Mouse (Mus musculus) midbrain, embryonic 14.5 days (tissue): ENCODE data around the gene Strc. TPM values are rescaled to one million over a fixed set of nuclear protein-coding genes. Genes with fewer than 3 reads are reported as not detected.

Experiments
- ATAC-seq: fragments of 200-750 bp; cut with Nextera tagmentation; 2 replicates; pipeline ENCODE4 v1.8.0; 2017; ENCODE audit warnings: moderate number of reproducible peaks, moderate library complexity; ENCODE audit not compliant: low FRiP score, low TSS enrichment
- DNase-seq: peaks from one replicate; pipeline ENCODE4 v3.0.0-alpha.2; 2015
- H3K27ac ChIP-seq: fragments of 300-500 bp; sonication (generic); replicated peaks from 2 replicates; pipeline ENCODE4 v1.5.1; 2014; ENCODE audit warnings: mild to moderate bottlenecking, low read depth, low read length, moderate library complexity
- H3K27me3 ChIP-seq: fragments of 300-500 bp; sonication (generic); 2 replicates; pipeline ENCODE4 v1.6.1; 2014; ENCODE audit warnings: low read length, control low read depth, mixed read lengths; ENCODE audit not compliant: control insufficient read depth, insufficient read depth
- H3K36me3 ChIP-seq: fragments of 300-500 bp; sonication (generic); 2 replicates; pipeline ENCODE4 v1.6.1; 2014; ENCODE audit warnings: low read length, control low read depth; ENCODE audit not compliant: control insufficient read depth, insufficient read depth
- H3K4me1 ChIP-seq: fragments of 300-500 bp; sonication (generic); 2 replicates; pipeline ENCODE4 v1.6.1; 2014; ENCODE audit warnings: mild to moderate bottlenecking, antibody characterized with exemption, low read length, control low read depth; ENCODE audit not compliant: control insufficient read depth, insufficient read depth
- H3K4me2 ChIP-seq: fragments of 300-500 bp; sonication (generic); 2 replicates; pipeline ENCODE4 v1.6.1; 2014; ENCODE audit warnings: mild to moderate bottlenecking, low read length, moderate library complexity
- H3K4me3 ChIP-seq: fragments of 300-500 bp; sonication (generic); replicated peaks from 2 replicates; pipeline ENCODE4 v1.5.1; 2014; ENCODE audit warnings: low read depth, low read length
- H3K9ac ChIP-seq: fragments of 300-500 bp; sonication (generic); replicated peaks from 2 replicates; pipeline ENCODE4 v1.6.1; 2014; ENCODE audit warnings: mild to moderate bottlenecking, low read length, moderate library complexity
- H3K9me3 ChIP-seq: fragments of 300-500 bp; sonication (generic); 2 replicates; pipeline ENCODE4 v1.6.1; 2016; ENCODE audit warnings: low read length, control low read depth, mixed read lengths; ENCODE audit not compliant: control insufficient read depth
- whole genome bisulfite sequencing: fragments of 180-500 bp; shearing (Covaris S2); extraction: QIAGEN DNeasy Blood & Tissue Kit; methylation state at CpG from one replicate; pipeline ENCODE4 v1.1.7; 2014; 5-methylcytosine and 5-hydroxymethylcytosine counted together
- polyA plus RNA-seq: library from polyadenylated mRNA; unstranded; fragments of >200 nt; fragmentation: Nextera tagmentation; extraction: Ambion mirVana; gene quantifications from 2 replicates; pipeline ENCODE4 v1.2.1, GENCODE M21; 2014

The Strc gene
- polyA plus RNA-seq, 1 experiment from 2014 or later: not detected

DNA sequence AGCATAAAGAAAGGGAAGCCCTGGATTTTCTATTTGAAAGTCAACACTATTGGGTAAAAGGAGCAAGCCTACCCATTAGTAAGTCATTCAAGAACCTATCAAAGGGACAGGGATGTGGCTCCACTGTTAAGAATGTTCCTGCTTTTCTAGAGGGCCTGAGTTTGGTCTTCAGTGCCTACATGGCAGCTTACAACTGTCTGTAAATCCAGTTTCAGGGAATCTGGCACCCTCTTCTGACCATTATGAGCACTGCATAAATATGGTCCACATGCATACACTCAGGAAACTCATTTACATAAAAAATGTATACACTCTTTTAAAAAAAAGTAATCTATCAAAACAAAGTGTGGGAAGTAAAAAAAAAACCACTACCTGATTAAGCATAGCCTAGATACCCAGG lies 47.9 kb downstream of the Strc start:
- Histone ChIP-seq H3K4me2 (no peak overlapping the region), H3K4me1 (no peaks in the 10 kb centered on the region), H3K4me3 (no peak overlapping the region), H3K27ac (no peak overlapping the region), H3K36me3 (peaks cover 36% of the 10 kb centered on the region), H3K27me3 (no peaks in the 10 kb centered on the region), H3K9me3 (no peaks in the 10 kb centered on the region), H3K9ac (no peak overlapping the region)
- ATAC-seq: no peak
- DNase-seq: no peak

DNA sequence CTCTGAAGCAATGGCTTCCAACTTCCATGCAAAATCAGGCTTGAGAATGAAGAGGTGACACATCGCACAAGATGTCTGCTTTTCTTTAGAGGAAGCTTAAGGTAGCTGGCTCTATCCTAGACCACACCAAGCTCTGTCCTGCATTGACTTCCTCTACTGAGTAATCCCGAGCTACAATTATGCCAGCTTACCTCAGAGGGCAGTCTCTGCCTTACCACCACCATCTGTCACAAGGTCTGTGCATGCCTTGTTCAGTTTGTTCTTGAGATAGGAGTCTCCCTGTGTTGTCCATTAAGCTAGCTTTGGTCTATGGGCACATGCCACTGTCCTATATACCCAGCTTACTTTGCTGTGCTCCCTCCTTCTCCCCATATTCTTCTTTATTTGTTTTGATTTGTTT lies 57.5 kb downstream of the Strc start:
- H3K4me2 ChIP-seq: no peak overlapping the region
- no peak overlapping the region for H3K27ac ChIP-seq
- no peaks in the 10 kb centered on the region for H3K27me3 ChIP-seq
- H3K9ac ChIP-seq: no peak overlapping the region
- DNase-seq (no peak), ATAC-seq (no peak)
- 90% methylated on average over 2 of the region's 2 CpGs for WGBS
- H3K9me3 ChIP-seq: no peaks in the 10 kb centered on the region
- no peaks in the 10 kb centered on the region for H3K4me1 ChIP-seq
- peaks cover 28% of the 10 kb centered on the region for H3K36me3 ChIP-seq
- H3K4me3 ChIP-seq: no peak overlapping the region

DNA sequence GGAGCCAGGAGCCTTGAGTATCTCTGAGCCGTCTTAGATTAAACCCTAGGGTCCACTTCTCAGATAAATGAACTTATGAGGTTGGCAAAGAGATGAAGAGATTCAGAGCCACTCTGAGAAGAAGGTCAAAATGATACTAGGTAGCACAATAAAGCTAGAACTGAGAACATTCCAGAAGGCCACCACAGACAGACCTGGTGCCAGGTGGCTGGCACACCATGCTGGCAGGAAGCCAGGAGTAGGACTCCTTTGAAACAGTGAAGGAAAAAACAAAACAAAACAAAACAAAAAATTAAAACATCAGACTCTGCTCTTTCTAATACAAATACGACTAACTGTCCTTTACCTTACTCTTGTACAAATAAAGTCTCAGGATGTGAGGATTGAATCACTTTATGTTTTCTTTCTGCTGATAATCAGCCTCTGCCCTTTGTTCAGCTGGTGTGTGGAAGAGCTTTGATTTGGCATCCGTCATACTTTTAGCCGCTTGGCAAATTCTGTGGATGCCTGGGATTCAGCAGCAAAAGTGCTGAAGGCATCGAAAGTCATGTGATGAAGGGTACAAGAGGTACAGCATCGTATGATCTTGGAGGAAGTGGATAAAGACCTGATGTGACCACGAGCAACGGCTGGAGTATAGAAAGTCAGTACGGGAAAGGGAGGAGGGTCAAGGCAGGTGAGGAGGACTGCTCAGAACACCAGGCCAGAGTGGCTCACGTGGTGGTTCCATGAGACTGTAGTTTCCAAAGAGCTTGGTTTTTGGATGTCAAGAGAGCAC lies 63.1 kb downstream of the Strc start:
- no peak overlapping the region for H3K27ac ChIP-seq
- peaks cover 13% of the 10 kb centered on the region; the same call in 1 of the 2 replicates for H3K36me3 ChIP-seq
- ATAC-seq (no peak), DNase-seq (no peak)
- no peak overlapping the region for H3K4me3 ChIP-seq
- no peak overlapping the region for H3K4me2 ChIP-seq
- 93% methylated on average over 10 of the region's 10 CpGs for WGBS
- H3K4me1 ChIP-seq: no peaks in the 10 kb centered on the region
- no peaks in the 10 kb centered on the region for H3K9me3 ChIP-seq
- no peak overlapping the region for H3K9ac ChIP-seq
- no peaks in the 10 kb centered on the region for H3K27me3 ChIP-seq

DNA sequence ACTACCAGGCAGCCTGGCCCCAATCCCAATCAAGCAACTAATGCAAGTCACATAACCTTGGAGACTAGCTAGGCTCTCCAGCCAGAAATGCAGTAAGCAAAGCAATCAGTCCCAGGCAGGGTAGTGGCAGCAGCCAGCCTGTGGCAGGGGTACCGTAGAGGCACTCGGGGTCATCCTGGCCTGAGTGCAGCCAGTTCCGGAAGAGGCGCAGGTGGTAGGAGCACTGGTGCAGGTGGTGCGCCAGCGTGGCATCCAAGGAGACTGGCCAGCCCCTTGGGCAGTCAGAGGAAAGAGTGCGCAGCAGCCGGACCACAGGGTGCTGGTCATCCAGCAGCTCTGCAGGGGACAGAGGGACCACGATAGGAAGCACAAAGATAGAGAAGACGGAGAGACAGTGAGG lies 63.9 kb downstream of the Strc start:
- Histone ChIP-seq H3K4me2 (no peak overlapping the region), H3K4me3 (no peak overlapping the region), H3K36me3 (peaks cover 12% of the 10 kb centered on the region; the same call in 1 of the 2 replicates), H3K9me3 (no peaks in the 10 kb centered on the region), H3K9ac (no peak overlapping the region), H3K27ac (no peak overlapping the region), H3K4me1 (no peaks in the 10 kb centered on the region), H3K27me3 (no peaks in the 10 kb centered on the region)
- DNase-seq (no peak), ATAC-seq (no peak)
- 94% methylated on average over 10 of the region's 10 CpGs for WGBS

DNA sequence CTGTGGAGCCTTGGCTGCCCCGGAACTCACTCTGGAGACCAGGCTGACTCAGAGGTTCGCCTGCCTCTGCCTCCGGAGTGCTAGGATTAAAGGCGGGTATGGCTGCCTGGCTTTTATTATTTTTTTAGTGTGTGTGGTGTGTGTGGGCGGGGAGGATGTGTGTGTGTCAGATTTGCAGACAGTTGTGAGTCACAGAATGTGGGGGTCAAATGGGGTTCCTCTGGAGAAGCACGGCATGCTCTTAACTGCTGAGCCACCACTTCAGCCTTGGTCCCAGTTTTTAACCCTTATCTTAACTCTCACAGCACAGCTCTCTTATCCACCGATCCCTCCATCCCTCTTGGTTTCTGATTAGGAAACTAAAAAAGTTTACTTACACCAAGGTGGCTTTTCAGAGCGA lies 70.7 kb downstream of the Strc start:
- H3K9me3 ChIP-seq: no peaks in the 10 kb centered on the region
- no peaks in the 10 kb centered on the region for H3K27me3 ChIP-seq
- DNase-seq (no peak), ATAC-seq (no peak)
- no peak overlapping the region for H3K4me2 ChIP-seq
- no peak overlapping the region for H3K9ac ChIP-seq
- H3K4me3 ChIP-seq: no peak overlapping the region
- H3K27ac ChIP-seq: no peak overlapping the region
- H3K4me1 ChIP-seq: no peaks in the 10 kb centered on the region
- WGBS: 85% methylated on average over 8 of the region's 8 CpGs
- H3K36me3 ChIP-seq: peaks cover 29% of the 10 kb centered on the region

Other genes starting within 250 kb of the Strc start
- 30.7 and 40.0 TPM in 2 replicates for gene Adal, start 246.7 kb downstream of the Strc start, polyA plus RNA-seq
- 18.2 and 23.3 TPM in 2 replicates for gene Lcmt2, start 246.5 kb downstream of the Strc start, polyA plus RNA-seq
- 35.9 and 49.2 TPM in 2 replicates for gene Tubgcp4, start 216.5 kb downstream of the Strc start, polyA plus RNA-seq
- 8.0 and 9.3 TPM in 2 replicates for gene Zscan29, start 216.0 kb downstream of the Strc start, polyA plus RNA-seq
- gene Trp53bp1, start 115.8 kb downstream of the Strc start, polyA plus RNA-seq: 146 and 193 TPM in 2 replicates
- 19.6 and 25.7 TPM in 2 replicates for gene Map1a, start 97.6 kb downstream of the Strc start, polyA plus RNA-seq
- gene Ppip5k1, start 31.8 kb downstream of the Strc start, polyA plus RNA-seq: 14.9 and 19.7 TPM in 2 replicates
- 40.0 and 47.3 TPM in 2 replicates for gene Ckmt1, start 29.5 kb downstream of the Strc start, polyA plus RNA-seq
- 238 and 249 TPM in 2 replicates for gene Pdia3, start 26.6 kb upstream of the Strc start, polyA plus RNA-seq
- gene Catsper2, start 26.6 kb upstream of the Strc start, polyA plus RNA-seq: 2.9 and 4.5 TPM in 2 replicates
- gene Ell3, start 57.1 kb upstream of the Strc start, polyA plus RNA-seq: 1.4 and 2.0 TPM in 2 replicates
- 352 and 382 TPM in 2 replicates for gene Serf2, start 62.0 kb upstream of the Strc start, polyA plus RNA-seq
- gene Hypk, start 66.1 kb upstream of the Strc start, polyA plus RNA-seq: 92.4 and 102 TPM in 2 replicates
- 1.8 TPM in 2 replicates for gene Serinc4, start 69.6 kb upstream of the Strc start, polyA plus RNA-seq
- gene Mfap1b, start 86.9 kb upstream of the Strc start, polyA plus RNA-seq: 74.5 and 75.5 TPM in 2 replicates
- gene Mfap1a, start 119.5 kb upstream of the Strc start, polyA plus RNA-seq: 26.7 and 31.4 TPM in 2 replicates
- gene Wdr76, start 119.6 kb upstream of the Strc start, polyA plus RNA-seq: 3.6 and 5.4 TPM in 2 replicates